Mouse (Mus musculus): ENCODE results near the gene Cygb.
"Not testable (repeated sequence)": the region's sequence is repeated elsewhere in the genome, so short reads cannot be mapped to it uniquely, and the experiment has no call there.

The Cygb gene

GRCm38 (mm10) chr11:116654255-116654821 lies at the start of gene Cygb:
Cygb (minus strand) TSS chr11:116654313.
- DNase-seq (ENCODE audit: low read depth, low spot score): no peak

- no peak for DNase-seq (ENCODE audit: low read depth, low spot score)
These were observed 47.3 kb upstream of the Cygb start for GRCm38 (mm10) chr11:116701377-116701841.

DNA sequence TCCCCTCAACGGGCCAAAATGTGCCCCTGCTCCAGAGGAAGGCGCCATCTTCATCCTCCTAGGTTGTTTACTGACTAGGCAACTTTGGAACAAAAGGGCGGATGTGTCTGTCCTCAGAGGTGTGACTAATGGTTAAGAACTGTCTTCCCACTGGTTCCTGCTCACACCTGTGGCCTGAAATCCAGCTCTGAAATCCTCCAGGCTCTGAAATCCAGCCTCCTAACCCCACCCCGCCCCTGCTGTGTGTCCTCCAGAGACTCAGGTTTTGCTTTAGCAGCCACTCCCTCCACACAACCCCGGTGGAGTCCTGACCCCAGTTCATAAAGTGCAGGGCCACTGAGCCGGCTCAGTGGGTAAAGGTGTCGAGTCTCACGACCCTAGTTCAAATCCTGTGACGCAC lies 43.4 kb upstream of the Cygb start:
- DNase-seq (ENCODE audit: low read depth, low spot score): no peak

GRCm38 (mm10) chr11:116696426-116696825 lies 42.3 kb upstream of the Cygb start:
- DNase-seq (ENCODE audit: low read depth, low spot score): no peak

- DNase-seq (ENCODE audit: low read depth, low spot score): no peak
These were observed 41.2 kb upstream of the Cygb start for GRCm38 (mm10) chr11:116695194-116695880.

DNA sequence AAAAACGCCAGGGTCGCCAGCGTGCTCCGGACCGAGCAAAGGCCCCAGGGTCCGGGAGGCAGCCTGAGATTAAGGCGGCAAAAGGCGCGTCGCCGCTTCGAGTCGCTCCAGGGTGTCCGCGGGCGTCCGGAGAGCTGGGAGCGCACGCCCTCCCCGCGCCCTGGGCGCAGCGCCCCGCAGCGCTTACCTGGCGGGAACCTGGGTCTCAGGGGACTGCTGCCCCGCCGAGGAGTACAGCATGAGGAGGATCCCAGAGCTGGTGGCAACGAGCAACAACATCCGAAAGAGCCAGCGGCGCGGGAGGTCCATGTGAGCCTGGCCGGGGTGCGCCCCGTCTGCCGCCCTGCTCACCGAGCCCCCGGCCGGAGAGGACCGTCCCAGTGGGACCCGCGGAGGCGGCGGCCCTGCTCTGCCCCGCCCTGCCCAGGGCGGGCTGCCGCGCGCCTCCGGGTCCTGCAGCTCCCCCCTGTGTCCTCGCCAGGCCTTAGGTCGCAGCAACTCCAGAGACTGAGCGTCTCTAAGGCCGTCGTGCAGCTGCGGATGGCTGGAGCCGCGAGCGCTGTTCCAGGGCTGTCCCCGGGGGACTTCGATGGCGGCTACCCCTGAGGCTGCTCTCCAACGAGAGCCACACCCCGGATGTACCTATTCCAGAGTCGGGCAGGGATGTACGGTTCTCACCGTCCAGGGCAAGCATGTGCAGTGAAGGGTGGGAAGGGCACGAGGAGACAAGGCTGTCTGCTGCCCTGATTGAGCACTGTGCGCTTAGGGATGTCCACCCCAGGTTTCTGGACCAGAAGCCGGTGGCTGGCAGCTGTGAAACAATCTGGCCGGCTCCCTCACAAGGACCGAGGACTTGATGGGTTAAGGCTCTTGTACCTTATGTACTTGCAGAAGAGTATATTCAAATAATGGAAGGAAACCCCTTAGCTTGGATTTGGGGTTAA lies 40.4 kb upstream of the Cygb start:
- DNase-seq (ENCODE audit: low read depth, low spot score): no peak

DNA sequence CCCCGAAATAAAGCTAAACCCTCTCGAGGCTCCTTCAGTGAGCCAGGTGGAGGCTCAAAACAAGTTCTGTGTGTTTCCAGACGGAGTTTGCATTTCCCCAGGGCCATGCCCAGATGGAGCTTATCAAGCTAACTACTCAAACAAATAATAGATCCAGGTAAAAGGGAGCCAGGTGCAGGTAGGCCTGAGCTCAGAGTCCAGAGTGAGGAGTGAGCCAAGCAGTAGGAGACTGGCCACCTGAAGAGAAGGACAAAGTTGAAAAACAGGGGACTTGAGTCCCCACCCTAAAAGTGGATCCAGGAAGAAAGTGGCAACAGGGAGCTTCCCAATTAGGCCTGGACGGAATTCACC lies 39.8 kb upstream of the Cygb start:
- DNase-seq (ENCODE audit: low read depth, low spot score): no peak

DNA sequence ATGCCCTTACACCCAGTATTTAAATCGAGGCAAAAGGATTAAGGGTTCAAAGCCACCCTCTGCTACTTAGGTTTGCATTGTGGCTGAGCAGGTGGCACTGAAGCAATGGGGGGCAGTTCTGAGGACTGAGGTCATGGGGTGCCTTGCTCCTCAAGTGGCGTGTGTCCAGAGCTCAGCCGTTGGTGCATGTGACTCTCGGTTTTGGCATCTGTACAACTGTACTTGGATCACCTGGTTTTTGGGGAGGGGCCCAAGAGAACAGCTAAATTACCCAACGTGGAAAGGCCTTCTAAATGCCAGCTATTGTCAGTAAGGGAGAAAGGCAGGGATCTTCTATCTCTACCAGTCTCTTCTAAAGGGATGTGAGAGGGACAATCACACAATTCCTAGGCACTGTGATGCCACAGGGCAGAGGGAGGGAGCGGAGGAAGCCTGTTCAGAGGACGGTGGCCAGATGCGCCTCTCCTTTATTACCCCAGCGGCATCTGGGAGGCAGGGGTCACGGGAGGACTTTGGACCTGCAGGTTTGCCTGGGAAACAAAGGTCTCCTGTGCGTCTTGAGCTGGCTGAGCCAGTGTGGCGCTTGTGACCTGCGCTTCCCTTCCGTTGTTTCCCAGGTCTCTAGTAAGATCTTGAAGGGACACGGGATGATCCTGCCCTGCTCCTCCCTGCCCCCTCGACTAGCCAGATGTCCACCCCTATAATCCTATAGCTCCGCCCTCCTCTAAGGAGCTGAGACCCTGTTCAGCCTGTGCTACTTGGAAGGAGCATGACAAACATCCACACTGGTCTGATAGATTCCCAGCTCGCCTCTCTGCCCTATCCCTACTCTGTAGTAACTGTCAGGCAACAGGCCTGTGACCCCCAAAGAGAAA lies 36.8 kb upstream of the Cygb start:
- no peak for DNase-seq (ENCODE audit: low read depth, low spot score)

GRCm38 (mm10) chr11:116689622-116690021 lies 35.5 kb upstream of the Cygb start:
- DNase-seq (ENCODE audit: low read depth, low spot score): no peak

DNA sequence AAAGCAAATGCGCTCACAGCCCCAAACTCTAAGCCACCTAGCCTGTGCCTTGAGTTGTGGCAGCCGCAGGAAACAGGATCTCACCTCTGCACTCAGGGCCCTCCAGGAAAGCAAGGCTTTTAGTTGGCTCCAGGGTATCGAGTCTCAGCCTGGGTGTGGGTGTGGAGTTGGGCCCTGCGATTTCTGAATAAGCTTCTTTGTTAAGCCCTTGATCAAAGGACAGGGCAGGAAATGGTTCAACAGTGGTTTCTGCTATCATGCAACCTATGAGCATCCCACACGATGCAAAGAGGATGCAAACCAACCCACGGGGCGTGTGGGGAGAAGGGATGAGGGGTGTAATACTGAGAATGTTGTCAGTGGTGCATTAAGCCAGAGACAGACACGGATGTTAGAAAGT lies 33.8 kb upstream of the Cygb start:
- no peak for DNase-seq (ENCODE audit: low read depth, low spot score)

DNA sequence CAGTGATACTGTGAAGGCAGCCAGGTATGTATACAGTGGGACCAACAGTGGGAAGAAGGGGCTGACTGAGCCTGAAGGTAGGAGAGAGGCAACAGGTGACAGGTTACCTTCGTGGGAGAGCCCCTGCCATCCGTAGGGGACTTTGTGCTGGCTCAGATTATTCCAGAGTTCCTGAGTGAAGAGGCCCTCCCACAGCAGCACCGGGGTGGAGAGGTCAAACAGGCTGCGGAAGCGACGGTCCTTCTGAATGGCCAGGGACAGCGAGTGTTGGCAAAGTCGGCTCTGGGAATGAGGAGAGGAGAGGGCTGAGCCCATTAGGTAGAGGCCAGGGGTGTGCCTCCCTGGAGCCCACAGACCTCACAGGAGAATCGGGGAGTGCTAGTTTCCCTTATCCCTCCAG lies 31.6 kb upstream of the Cygb start:
- no peak for DNase-seq (ENCODE audit: low read depth, low spot score)

- no peak for DNase-seq (ENCODE audit: low read depth, low spot score)
These were observed 29.7 kb upstream of the Cygb start for GRCm38 (mm10) chr11:116683777-116684176.

DNA sequence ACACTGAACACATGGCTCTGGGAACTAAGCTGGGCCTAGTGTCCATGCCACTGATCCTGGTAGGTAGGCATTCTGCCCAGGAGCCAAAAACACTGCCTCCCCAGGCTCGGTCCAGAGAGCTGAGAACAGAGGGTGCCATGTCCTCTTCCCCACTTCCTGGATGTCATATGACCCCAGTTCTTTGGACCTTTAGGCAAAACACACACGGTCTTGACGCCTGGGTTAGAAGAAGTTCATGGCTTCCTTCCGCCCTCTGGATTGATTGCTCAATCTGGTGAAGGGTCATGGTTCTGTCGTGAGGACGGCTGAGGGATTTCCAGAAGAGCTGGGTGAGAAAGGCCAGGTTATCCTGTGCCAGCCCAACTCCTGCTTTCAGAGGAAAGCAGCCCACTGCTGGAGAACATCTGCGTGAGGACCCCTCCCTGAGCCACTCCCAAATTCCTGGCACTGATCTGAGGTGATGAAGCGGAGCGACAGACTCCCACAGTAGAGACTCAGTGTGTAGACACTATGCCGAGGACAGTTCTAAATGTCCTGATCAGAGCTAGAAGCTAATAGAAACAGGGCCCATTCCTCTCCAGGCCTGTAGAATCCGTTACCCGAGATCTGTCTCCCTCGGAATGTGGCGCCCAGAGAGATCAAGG lies 28.5 kb upstream of the Cygb start:
- DNase-seq (ENCODE audit: low read depth, low spot score): no peak

DNA sequence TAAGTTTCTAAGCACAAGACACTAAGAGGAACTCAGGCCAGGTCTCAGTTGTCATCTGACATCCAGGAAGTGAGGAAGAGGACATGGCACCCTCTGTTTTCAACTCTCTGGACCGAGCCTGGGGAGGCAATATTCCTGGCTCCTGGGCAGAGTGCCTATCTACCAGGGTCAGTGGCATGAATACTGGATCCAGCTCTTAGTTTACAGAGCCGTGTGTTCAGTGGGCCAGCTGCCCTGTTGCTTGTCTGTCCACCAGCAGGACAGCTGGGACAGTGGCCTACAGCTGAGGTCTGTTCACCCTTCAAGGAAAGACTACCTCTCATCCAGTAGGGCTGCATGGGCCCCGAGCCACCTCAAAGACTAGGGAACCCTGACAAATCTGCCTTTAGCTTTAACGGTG lies 27.0 kb upstream of the Cygb start:
- no peak for DNase-seq (ENCODE audit: low read depth, low spot score)

- DNase-seq (ENCODE audit: low read depth, low spot score): no peak
These were observed 26.4 kb upstream of the Cygb start for GRCm38 (mm10) chr11:116680321-116681091.

DNA sequence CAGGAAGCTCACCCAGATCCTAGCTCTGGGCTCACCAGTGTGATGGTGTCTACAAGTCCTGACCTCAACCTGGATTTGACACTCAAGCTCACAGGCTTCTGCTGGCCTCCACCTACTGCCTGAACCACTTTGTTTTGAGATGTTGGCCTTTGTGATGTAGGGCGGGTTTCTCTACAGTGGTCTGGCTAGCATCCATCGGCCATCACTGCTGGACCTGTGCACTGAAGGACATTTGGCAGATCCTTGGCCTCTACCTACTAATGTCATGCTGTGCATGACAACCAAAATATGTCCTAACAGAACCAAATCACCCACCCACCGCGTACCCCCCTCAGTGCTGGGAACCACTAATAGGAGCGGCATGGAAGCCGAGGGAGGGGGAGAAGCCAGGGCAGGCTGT lies 25.0 kb upstream of the Cygb start:
- DNase-seq (ENCODE audit: low read depth, low spot score): no peak

DNA sequence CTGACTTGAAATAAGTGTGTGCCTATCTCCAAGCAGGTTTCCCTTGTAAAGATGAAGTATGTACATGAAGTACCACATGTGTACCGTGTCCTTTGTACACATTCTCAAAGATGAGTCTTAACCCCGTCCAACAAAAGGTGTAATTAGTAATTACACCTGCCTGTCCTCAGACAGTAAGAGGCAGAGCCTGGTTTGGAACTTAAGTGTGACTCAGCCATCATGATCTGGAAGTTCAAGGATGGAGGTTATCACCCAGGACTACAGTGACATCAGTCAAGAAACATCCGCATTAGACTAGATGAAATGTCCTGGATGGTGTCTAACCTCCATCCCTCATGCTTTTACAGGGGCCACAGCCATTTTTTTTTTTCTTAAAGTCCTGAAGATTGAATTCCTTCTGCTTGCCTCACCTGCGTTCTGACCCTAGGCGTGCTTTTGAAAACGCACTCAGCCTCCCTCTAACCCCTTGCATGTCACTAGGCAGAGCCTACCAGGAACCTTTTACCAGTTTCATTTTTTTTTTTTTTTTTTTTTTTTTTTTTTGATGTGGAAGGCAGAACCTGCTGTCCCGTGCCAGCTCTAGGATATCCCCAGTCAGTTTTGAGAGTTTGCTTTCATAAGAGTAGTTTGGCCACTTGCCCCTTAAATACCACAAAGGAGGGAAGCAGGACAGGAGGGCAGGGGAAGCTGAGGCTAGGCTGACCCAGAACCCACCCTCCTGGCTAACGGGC lies 23.8 kb upstream of the Cygb start:
- DNase-seq (ENCODE audit: low read depth, low spot score): no peak

GRCm38 (mm10) chr11:116676175-116676976 lies 22.3 kb upstream of the Cygb start:
- DNase-seq (ENCODE audit: low read depth, low spot score): no peak

DNA sequence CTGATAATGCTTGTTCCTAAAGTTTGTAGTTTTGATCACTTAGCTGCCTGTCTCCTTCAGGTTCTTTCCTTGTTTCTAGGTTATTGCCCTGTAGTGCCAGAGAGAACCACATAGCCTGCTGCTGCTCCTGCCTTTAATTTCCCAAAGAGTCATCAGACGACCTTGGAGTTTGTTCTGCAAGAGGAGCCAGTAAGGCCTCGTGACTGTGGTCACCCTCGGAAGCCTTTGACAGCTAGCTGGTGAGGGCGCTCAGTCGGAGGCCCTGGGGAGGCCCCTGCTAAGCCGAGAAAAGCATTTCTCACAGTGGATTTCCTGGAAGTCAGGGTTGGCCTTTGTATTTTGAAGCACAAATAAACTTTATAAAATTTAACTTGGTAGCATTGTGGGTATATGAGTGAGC lies 21.3 kb upstream of the Cygb start:
- DNase-seq (ENCODE audit: low read depth, low spot score): not testable (repeated sequence)
